Mouse (Mus musculus): Measurements from ENCODE around the gene Crisp2. TPM values are rescaled to one million over a fixed set of nuclear protein-coding genes. Genes with fewer than 3 reads are reported as not detected.

Crisp2 gene
- not detected in 2 replicates for polyA plus RNA-seq (2016; fragmentation: Nextera tagmentation; extraction: Ambion mirVana)

DNA sequence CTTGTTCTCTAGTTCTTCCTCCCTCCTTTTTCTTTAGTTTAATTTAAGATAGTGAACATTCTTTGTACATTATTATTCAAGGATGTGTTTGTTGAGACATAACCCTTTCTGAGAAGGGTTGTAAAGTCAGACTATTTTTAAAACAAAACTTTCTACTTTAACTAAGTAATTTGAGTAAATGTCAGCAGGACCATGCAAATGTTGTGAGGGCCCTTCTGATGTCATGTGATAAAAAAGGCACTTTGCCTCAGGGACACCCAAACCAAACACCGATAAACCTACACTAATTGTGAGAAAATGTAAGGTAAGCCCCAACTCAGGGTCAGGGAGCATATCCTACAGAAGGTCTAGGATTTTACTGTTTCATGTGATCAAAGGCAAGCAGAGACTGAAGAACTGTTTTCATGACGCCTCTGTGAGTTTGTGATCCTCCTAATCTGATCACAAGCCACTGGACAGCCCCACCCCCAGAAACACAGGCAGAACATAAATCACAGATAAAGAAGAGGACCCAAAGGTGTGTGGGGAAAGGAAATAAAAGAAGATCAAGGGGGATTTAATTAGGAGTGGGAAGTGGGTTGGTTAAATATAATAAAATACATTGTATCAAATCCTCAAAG lies at the start of gene Crisp2:
Crisp2 (minus strand) TSS at position 51 of the 620 bp plus-strand sequence.
- Histone ChIP-seq H3K9me3 (replicated peaks) (no peaks in the 10 kb centered on the region), H3K4me1 (no peaks in the 10 kb centered on the region), H3K4me3 (no peak within 1 kb of the TSS), H3K36me3 (no peaks in the 10 kb centered on the region), H3K27ac (no peak within 1 kb of the TSS), H3K9ac (no peak within 1 kb of the TSS), H3K27me3 (no peaks in the 10 kb centered on the region), H3K4me2 (replicated peaks) (no peak within 1 kb of the TSS)
- ATAC-seq (ENCODE audit: low FRiP score) = no peak
- 72% methylated on average over 2 of the region's 2 CpGs for WGBS

DNA sequence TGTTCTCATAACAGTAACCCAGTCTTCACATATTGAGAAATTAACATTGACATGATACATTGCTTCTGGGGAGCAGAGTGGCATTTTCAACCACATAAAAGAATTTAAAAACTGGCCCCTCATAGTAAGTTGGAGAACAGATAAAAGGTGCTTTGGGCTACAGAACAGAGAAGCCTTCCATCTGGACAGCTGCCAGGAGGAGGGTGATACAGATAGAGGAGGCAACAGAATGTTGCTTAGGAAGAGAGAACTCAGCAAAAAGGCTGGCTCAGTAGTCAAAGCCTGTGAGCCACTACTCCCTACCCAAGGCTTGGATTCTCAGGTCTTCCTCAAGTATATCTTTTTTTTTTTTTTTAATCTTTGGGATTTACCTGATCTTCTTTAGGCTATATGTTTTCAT lies 48.3 kb upstream of the Crisp2 start:
- Histone ChIP-seq H3K9ac (no peak overlapping the region), H3K4me2 (replicated peaks) (no peak overlapping the region), H3K9me3 (replicated peaks) (no peaks in the 10 kb centered on the region), H3K4me1 (no peaks in the 10 kb centered on the region), H3K27ac (no peak overlapping the region), H3K36me3 (no peaks in the 10 kb centered on the region), H3K4me3 (no peak overlapping the region), H3K27me3 (no peaks in the 10 kb centered on the region)
- ATAC-seq (ENCODE audit: low FRiP score) = no peak

DNA sequence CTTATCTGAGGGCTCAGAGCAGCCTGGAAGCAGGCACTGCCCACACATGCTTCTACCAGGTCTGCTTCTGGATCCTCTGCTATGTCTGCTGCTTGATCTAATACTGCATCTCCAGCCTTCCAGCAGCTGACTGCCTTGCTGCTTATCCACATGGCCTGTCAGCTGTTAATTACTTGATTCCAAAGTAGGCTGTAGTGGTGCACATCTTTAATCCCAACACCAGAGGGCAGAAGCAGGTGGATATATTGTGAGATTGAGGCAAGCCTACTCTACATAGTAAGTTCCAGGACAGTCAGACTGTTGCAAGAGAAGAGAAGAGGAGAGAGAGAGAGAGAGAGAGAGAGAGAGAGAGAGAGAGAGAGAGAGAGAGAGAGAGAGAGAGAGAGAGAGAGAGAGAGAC lies 30.5 kb upstream of the Crisp2 start:
- H3K9ac ChIP-seq = no peak overlapping the region
- H3K4me3 ChIP-seq = no peak overlapping the region
- H3K36me3 ChIP-seq = no peaks in the 10 kb centered on the region
- no peak overlapping the region for H3K4me2 ChIP-seq (replicated peaks)
- no peak overlapping the region for H3K27ac ChIP-seq
- no peaks in the 10 kb centered on the region for H3K9me3 ChIP-seq (replicated peaks)
- no peaks in the 10 kb centered on the region for H3K27me3 ChIP-seq
- H3K4me1 ChIP-seq = no peaks in the 10 kb centered on the region
- ATAC-seq (ENCODE audit: low FRiP score) = no peak

DNA sequence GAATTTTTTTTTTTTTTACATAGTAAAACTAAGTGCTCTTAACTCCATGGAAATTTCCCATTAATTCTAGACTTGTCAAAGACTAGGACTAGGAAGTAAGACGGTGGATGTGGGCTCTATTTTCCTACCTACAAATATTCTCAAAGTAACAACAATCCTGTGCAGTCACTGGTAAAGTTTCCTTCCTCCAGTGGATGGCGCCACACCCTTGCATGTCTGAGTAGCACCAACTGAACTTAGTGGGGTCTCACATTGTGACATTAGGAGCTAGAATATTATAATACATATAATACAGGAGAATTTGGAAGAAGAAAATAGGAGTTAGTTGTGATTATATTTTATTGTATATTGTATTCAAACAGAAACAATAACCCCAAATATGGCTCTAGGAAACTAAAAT lies 25.1 kb upstream of the Crisp2 start:
- no peak overlapping the region for H3K4me2 ChIP-seq (replicated peaks)
- no peaks in the 10 kb centered on the region for H3K27me3 ChIP-seq
- H3K9ac ChIP-seq = no peak overlapping the region
- ATAC-seq (ENCODE audit: low FRiP score) = no peak
- H3K36me3 ChIP-seq = no peaks in the 10 kb centered on the region
- H3K27ac ChIP-seq = no peak overlapping the region
- H3K4me3 ChIP-seq = no peak overlapping the region
- WGBS = 60% methylated on average over 2 of the region's 2 CpGs
- no peaks in the 10 kb centered on the region for H3K9me3 ChIP-seq (replicated peaks)
- no peaks in the 10 kb centered on the region for H3K4me1 ChIP-seq

DNA sequence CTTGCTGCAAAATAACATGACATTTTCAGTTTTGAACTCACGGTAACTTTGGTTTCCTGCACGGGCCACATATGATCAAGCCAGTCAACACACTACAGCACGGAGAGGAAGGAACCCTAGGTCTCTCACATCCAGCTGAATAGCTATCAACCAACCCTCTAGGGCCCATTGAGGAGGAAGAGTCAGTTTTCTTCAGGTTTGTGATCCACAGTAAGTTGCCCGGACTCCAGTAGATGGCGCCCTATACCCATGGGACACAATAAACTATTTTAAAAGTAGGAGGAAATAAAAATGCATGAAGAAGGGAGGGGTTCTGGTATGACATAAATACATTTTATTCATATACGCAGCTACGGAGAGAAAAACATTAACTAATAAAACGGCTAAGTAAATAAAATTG lies 17.7 kb upstream of the Crisp2 start:
- H3K4me1 ChIP-seq = no peaks in the 10 kb centered on the region
- no peak overlapping the region for H3K4me2 ChIP-seq (replicated peaks)
- no peaks in the 10 kb centered on the region for H3K27me3 ChIP-seq
- H3K9ac ChIP-seq = no peak overlapping the region
- WGBS = 63% methylated on average over 8 of the region's 8 CpGs
- no peaks in the 10 kb centered on the region for H3K9me3 ChIP-seq (replicated peaks)
- H3K4me3 ChIP-seq = no peak overlapping the region
- H3K36me3 ChIP-seq = no peaks in the 10 kb centered on the region
- ATAC-seq (ENCODE audit: low FRiP score) = no peak
- H3K27ac ChIP-seq = no peak overlapping the region

DNA sequence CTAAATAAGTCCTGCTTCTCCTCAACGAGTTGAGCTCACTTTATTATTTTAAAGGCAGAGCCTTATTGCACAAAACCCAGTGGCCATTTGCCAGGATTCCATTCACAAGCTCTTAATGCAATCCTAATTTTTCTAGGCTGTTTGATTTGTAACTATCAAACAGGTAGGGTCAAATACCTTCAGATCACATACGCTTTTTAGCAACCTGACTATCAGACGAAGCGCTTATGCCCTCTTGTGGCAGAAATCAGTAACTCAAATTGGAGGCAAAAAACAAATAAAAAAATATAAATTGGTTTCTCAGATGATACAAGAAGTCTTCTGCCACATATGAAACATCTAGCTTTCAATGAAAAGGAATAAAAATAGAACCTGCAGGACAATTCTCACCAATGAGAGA lies 17.0 kb upstream of the Crisp2 start:
- Histone ChIP-seq H3K27ac (no peak overlapping the region), H3K36me3 (no peaks in the 10 kb centered on the region), H3K9ac (no peak overlapping the region), H3K9me3 (replicated peaks) (no peaks in the 10 kb centered on the region), H3K4me3 (no peak overlapping the region), H3K27me3 (no peaks in the 10 kb centered on the region), H3K4me1 (no peaks in the 10 kb centered on the region), H3K4me2 (replicated peaks) (no peak overlapping the region)
- no peak for ATAC-seq (ENCODE audit: low FRiP score)
- 33% methylated on average over 4 of the region's 4 CpGs for WGBS

DNA sequence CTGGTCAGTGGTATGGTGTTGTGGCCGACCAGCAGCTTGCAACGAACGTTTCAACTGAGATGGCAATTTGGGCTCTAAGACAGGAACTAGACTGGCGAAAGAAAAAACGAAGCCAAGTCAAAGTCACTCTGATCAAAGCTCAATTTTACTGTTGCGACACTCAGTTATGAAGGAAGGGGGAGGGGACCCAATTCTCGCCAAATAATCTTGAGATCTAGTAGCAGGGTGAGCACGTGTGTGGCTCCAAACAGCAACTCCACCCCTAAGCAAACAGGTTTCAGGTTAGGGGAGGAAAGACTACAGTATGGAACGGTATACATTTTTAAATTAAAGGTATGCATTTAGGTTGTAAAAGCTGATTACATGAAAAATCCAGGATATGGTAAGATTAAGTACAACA lies 14.7 kb upstream of the Crisp2 start:
- no peak overlapping the region for H3K9ac ChIP-seq
- no peak for ATAC-seq (ENCODE audit: low FRiP score)
- no peak overlapping the region for H3K4me2 ChIP-seq (replicated peaks)
- no peaks in the 10 kb centered on the region for H3K4me1 ChIP-seq
- H3K36me3 ChIP-seq = no peaks in the 10 kb centered on the region
- H3K9me3 ChIP-seq (replicated peaks) = no peaks in the 10 kb centered on the region
- no peak overlapping the region for H3K4me3 ChIP-seq
- no peak overlapping the region for H3K27ac ChIP-seq
- WGBS = 80% methylated on average over 9 of the region's 9 CpGs
- H3K27me3 ChIP-seq = no peaks in the 10 kb centered on the region

DNA sequence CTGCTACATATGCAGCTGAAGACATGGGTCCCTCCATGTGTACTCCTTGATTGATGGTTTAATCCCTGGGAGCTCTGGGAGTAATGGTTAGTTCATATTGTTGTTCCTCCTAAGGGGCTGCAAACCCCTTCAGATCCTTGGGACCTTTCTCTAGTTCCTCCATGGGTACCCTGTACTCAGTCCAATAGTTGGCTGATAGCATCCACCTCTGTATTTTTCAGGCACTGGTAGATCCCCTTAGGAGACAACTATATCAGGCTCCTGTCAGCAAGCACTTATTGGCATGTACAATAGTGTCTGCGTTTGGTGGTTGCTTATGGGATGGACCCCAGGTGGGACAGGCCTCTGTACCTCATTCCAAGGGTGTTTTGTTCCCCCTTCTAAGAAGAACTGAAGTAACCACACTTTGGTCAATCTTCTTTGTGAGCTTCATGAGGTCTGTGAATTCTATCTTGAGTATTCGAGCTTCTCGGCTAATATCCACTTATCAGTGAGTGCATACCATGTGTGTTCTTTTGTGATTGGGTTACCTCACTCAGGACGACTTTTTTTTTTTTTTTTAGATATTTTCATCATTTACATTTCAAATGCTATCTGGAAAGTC lies 10.6 kb upstream of the Crisp2 start:
- ATAC-seq (ENCODE audit: low FRiP score) = no peak
- no peaks in the 10 kb centered on the region for H3K27me3 ChIP-seq
- 82% methylated on average over 4 of the region's 4 CpGs for WGBS

DNA sequence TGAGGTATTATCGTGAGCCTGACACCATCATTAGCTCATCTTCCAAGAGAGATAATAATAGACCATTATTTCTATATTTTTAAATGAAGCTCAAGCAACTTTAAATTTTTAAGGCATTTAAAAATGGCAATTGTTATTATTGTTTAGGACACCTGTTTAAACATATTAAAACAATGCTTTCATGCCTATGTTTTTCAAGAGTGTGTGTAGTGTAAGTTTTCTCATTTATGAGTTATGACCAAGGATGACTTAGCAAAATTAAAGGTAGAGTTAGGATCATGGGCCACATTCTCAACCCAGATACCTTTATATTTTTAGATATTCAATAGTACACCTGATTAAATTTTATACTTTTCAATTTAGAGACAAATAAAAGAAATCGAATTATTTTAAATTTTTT lies 5.5 kb upstream of the Crisp2 start:
- Histone ChIP-seq H3K9ac (no peak overlapping the region), H3K9me3 (replicated peaks) (no peaks in the 10 kb centered on the region), H3K4me2 (replicated peaks) (no peak overlapping the region), H3K4me1 (no peaks in the 10 kb centered on the region), H3K4me3 (no peak overlapping the region), H3K27ac (no peak overlapping the region), H3K27me3 (no peaks in the 10 kb centered on the region), H3K36me3 (no peaks in the 10 kb centered on the region)
- ATAC-seq (ENCODE audit: low FRiP score) = no peak
- 73% methylated on average over 2 of the region's 2 CpGs for WGBS

More for the DNA sequence above, 10.6 kb upstream of the Crisp2 start:
- Histone ChIP-seq H3K9ac (no peak overlapping the region), H3K4me1 (no peaks in the 10 kb centered on the region), H3K36me3 (no peaks in the 10 kb centered on the region), H3K9me3 (replicated peaks) (no peaks in the 10 kb centered on the region), H3K4me2 (replicated peaks) (no peak overlapping the region), H3K27ac (no peak overlapping the region), H3K4me3 (no peak overlapping the region)

DNA sequence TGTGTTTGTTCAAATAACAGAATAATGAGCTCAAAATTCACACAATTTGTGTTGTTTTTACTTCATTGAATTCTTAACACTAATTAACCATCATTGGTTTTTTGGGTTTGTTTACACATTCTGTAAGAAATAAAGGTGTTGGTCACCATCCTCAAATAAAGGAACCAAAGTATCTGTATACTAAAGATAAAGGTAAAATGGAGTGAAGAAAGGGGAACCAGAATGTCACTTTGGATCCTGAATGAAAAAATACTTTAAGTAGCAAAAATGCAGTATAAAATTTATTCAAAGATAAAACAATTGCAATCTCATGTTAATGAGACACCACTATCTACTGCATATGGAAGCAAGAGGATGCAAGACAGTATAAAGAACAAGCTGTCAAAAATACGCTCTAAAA lies 4.8 kb upstream of the Crisp2 start:
- no peak overlapping the region for H3K4me3 ChIP-seq
- ATAC-seq (ENCODE audit: low FRiP score) = no peak
- no peaks in the 10 kb centered on the region for H3K9me3 ChIP-seq (replicated peaks)
- H3K36me3 ChIP-seq = no peaks in the 10 kb centered on the region
- H3K9ac ChIP-seq = no peak overlapping the region
- H3K4me2 ChIP-seq (replicated peaks) = no peak overlapping the region
- H3K4me1 ChIP-seq = no peaks in the 10 kb centered on the region
- 88% methylated on average over 1 of the region's 1 CpGs for WGBS
- no peaks in the 10 kb centered on the region for H3K27me3 ChIP-seq
- no peak overlapping the region for H3K27ac ChIP-seq

DNA sequence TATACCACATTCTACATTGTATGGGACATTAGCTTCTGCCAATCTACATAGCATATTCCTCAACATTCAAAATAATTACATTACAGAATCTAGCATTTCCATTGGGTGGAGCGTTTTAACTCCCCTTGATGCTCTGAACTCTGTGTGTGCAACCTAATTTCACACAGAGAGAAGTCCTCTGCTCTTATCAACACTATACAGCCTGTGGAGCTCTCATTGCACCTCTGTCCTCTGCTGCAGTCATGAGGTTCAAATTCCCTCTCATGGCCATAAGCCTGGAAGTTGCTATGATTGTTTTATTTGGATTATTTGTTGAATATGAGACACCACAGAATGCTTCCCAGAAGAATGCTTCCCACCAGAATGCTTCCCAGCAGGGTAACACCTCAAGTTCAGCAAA lies 4.1 kb upstream of the Crisp2 start, which contains the start of gene Rhag:
Rhag (plus strand) TSS at position 193 of the 400 bp plus-strand sequence.
- Histone ChIP-seq H3K27me3 (no peaks in the 10 kb centered on the region), H3K9me3 (replicated peaks) (no peaks in the 10 kb centered on the region), H3K27ac (no peak within 1 kb of the TSS), H3K4me1 (no peaks in the 10 kb centered on the region), H3K9ac (no peak within 1 kb of the TSS), H3K36me3 (no peaks in the 10 kb centered on the region), H3K4me2 (replicated peaks) (no peak within 1 kb of the TSS), H3K4me3 (no peak within 1 kb of the TSS)
- WGBS = 59% methylated on average over 1 of the region's 1 CpGs
- ATAC-seq (ENCODE audit: low FRiP score) = no peak

DNA sequence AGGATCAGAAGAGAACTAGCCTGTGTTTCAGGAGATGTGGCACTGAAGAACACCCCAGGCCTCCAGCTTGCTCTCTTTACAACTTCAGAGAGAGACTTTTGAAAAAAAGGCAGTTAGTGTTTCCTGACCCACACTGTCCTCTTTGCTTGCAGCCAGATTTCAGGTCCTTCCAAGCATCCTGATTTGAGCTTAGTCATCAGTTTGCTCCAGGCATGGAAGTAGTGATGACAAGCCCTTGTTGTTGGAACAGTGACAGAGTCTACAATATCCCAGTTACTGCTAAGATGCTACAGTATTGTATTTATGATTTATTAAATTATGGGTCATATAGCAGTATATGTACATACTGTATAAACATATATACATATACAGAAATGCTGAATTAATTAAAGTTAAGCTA lies 1.3 kb upstream of the Crisp2 start:
- H3K36me3 ChIP-seq = no peaks in the 10 kb centered on the region
- H3K4me3 ChIP-seq = no peak overlapping the region
- no peak overlapping the region for H3K4me2 ChIP-seq (replicated peaks)
- no peaks in the 10 kb centered on the region for H3K27me3 ChIP-seq
- no peak for ATAC-seq (ENCODE audit: low FRiP score)
- no peak overlapping the region for H3K9ac ChIP-seq
- no peaks in the 10 kb centered on the region for H3K9me3 ChIP-seq (replicated peaks)
- H3K4me1 ChIP-seq = no peaks in the 10 kb centered on the region
- no peak overlapping the region for H3K27ac ChIP-seq

DNA sequence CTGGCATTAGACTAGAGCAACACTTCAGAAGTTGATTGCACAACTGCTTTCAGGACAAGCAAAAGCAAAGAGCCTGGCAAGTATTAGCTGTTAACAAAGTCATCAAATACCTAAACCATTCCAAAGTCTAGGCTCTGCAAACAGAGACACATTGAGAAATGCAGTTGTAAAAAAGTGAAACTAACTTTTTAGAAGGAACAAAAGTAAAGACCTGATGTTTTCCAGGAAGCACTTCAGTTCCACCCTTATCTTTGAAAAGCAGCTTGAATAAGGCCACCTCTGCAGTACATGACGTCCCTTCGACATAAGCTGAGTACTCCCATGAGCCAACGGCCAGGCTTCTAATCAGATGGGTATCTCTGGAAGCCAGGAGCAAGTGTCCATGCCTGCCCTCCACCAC lies 253 bp downstream of the Crisp2 start:
- ATAC-seq (ENCODE audit: low FRiP score) = no peak
- no peak overlapping the region for H3K27ac ChIP-seq
- H3K4me1 ChIP-seq = no peaks in the 10 kb centered on the region
- 80% methylated on average over 3 of the region's 3 CpGs for WGBS
- no peaks in the 10 kb centered on the region for H3K9me3 ChIP-seq (replicated peaks)
- H3K4me2 ChIP-seq (replicated peaks) = no peak overlapping the region
- no peaks in the 10 kb centered on the region for H3K27me3 ChIP-seq
- H3K36me3 ChIP-seq = no peaks in the 10 kb centered on the region
- H3K4me3 ChIP-seq = no peak overlapping the region
- no peak overlapping the region for H3K9ac ChIP-seq
